Mouse (Mus musculus) E14TG2a.4 (cell line): ENCODE measurements around the gene Zfp747.

ENCODE experiments used
- CTCF ChIP-seq: conservative IDR thresholded peaks from 2 replicates; pipeline ENCODE4 v1.5.1; 2014; ENCODE audit warnings: low read length
- NANOG ChIP-seq: IDR thresholded peaks from 2 replicates; pipeline ENCODE4 v1.6.1; 2014; ENCODE audit warnings: borderline replicate concordance, low read length, mixed read lengths
- POU5F1 ChIP-seq: IDR thresholded peaks from 2 replicates; pipeline ENCODE4 v1.6.1; 2014; ENCODE audit warnings: low read length, borderline replicate concordance

DNA sequence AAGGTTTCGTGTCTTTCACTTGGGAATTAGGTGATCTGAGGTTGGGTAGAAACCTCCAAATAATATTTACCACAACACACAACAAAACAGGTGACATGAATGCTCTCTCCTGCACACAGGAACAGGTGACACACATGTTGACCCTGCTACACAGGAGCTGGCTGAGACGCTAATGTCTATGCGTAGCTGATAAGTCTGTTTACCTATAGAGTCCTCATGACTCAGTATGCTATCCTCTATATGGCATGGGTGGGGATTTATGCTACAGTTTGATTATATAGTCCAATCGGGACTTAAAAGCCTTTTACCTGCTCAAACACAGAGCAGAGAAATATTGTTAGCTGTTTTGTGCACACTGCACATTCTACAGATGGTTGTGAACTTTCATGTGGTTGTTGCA is 15.6 kb downstream of the Zfp747 start:
- TF ChIP-seq CTCF (no peak), POU5F1 (no peak), NANOG (no peak)
